In genomic region chr6:35542656-35543400, GRCm38 (mm10) we compare ENCODE assay signal across 24 mouse cellular contexts. TPM values are rescaled to one million over a fixed set of nuclear protein-coding genes. Genes with fewer than 3 reads are reported as not detected.
A peak's percentile ranks its signal among the peaks of the same experiment; 100 is the strongest.
DNase-seq lines count a peak whose midpoint lies in the region; ATAC-seq lines count a peak whose summit lies in the region.
"Had no signal": no experiment of that assay in that cellular context is flagged by ENCODE, and none has a peak within 500 bp of the region (broad histone marks: within the 10 kb centered on the region; RNA-seq: fewer than 3 reads in every experiment).

No protein-coding gene starts in this region.

- peaks cover 4% of the 10 kb centered on the region; the same call in 1 of the 2 replicates for H3K9me3 ChIP-seq in neural tube, embryonic 15.5 days (replicated peaks)
- H3K9me3 ChIP-seq: forebrain, embryonic 15.5 days; heart, embryonic 10.5 days had no signal

- H3K27me3 ChIP-seq in neural tube, embryonic 15.5 days (replicated peaks), result no peaks in the 10 kb centered on the region
- H3K27me3 ChIP-seq: forebrain, embryonic 15.5 days; heart, embryonic 13.5 days had no signal

- no peak overlapping the region for H3K4me2 ChIP-seq in neural tube, embryonic 15.5 days
- H3K4me2 ChIP-seq: forebrain, embryonic 15.5 days; heart, embryonic 13.5 days; hindbrain, embryonic 14.5 days had no signal

- no peak overlapping the region for H3K9ac ChIP-seq in neural tube, embryonic 15.5 days (replicated peaks)
- H3K9ac ChIP-seq: forebrain, embryonic 15.5 days; heart, embryonic 13.5 days; hindbrain, embryonic 14.5 days had no signal

- 0 out of 2 replicates have a peak, but pooled peaks have one; percentile 13 for ATAC-seq in granulocyte monocyte progenitor cell, adult 5-6 weeks (replicated peaks; ENCODE audit: poor library complexity, severe bottlenecking)
- no peak for ATAC-seq in neural tube, embryonic 15.5 days (ENCODE audit: low FRiP score)
- no peak for ATAC-seq in monocyte, adult 5-6 weeks (replicated peaks; ENCODE audit: insufficient number of reproducible peaks, low FRiP score, low TSS enrichment, poor library complexity, severe bottlenecking)
- ATAC-seq: activated CD4-positive, CD25-positive, alpha-beta regulatory T cell, adult 4 months; forebrain, embryonic 15.5 days; hindbrain, postnatal 0 days; inflammation-experienced regulatory T-cells, adult 6 months; intestine, embryonic 16.5 days had no signal

- no peak overlapping the region for H3K27ac ChIP-seq in neural tube, embryonic 15.5 days (replicated peaks)
- H3K27ac ChIP-seq: forebrain, embryonic 15.5 days; heart, adult 2 months; heart, embryonic 10.5 days; heart, embryonic 13.5 days; hindbrain, embryonic 14.5 days; hindbrain, postnatal 0 days had no signal

- H3K4me1 ChIP-seq in neural tube, embryonic 15.5 days, result peaks cover 10% of the 10 kb centered on the region
- H3K4me1 ChIP-seq: heart, embryonic 10.5 days had no signal

- DNase-seq in 3134 (ENCODE audit: extremely low read depth, insufficient read length, low spot score) (peak; percentile 7), adipocyte (ENCODE audit: low spot score) (peak; percentile 21)
- DNase-seq in Muller cell, postnatal 12 days (ENCODE audit: inconsistent ontology term), result peak; percentile 83
- no peak for DNase-seq in urinary bladder, adult 2 months (ENCODE audit: low spot score)
- no peak for DNase-seq in thymus, postnatal 0 days (ENCODE audit: low spot score)
- DNase-seq: adrenal gland, postnatal 14 days; cerebellum, adult 11-12 months; cerebellum, adult 9-10 months; cerebellum, postnatal 14 days; gastrocnemius, postnatal 25 days; heart, adult 2 months; heart, postnatal 14 days; heart, postnatal 4 days had no signal

- no peak overlapping the region for H3K4me3 ChIP-seq in neural tube, embryonic 15.5 days (replicated peaks)
- H3K4me3 ChIP-seq: forebrain, embryonic 15.5 days; heart, adult 2 months; heart, embryonic 10.5 days; heart, embryonic 13.5 days had no signal

- no peaks in the 10 kb centered on the region for H3K36me3 ChIP-seq in neural tube, embryonic 15.5 days
- H3K36me3 ChIP-seq: forebrain, embryonic 15.5 days; heart, embryonic 10.5 days; heart, embryonic 13.5 days had no signal

- 84% methylated on average over 8 of the region's 8 CpGs for WGBS in neural tube, embryonic 15.5 days

RNA-seq across cellular contexts. Expression of gene Mtpn, which starts 3.1 kb away (rescaled TPM):
- total RNA-seq in granulocyte monocyte progenitor cell, adult 5-6 weeks (2014; fragmentation: Nextera tagmentation), result 130 and 134 TPM in 2 replicates
- 123 and 138 TPM in 2 replicates for total RNA-seq in granulocyte monocyte progenitor cell, adult 5-6 weeks (2017)
- 67.1 and 79.6 TPM in 2 replicates for polyA plus RNA-seq in urinary bladder, adult 2 months (2012; rRNA removed)
- polyA plus RNA-seq in neural tube, embryonic 15.5 days (2015; fragmentation: Nextera tagmentation; extraction: Ambion mirVana), result 187 and 195 TPM in 2 replicates
- total RNA-seq in monocyte, adult 5-6 weeks (2017), result 188 to 223 TPM (median 212 TPM) in 3 replicates
- polyA plus RNA-seq in thymus, postnatal 0 days (2015; fragmentation: Nextera tagmentation; extraction: Ambion mirVana), result 93.6 and 117 TPM in 2 replicates

Comparison
In these comparisons a context has a peak if more than half of its experiments do, and no peak if none do; other contexts are left out.
1. DNase-seq: peak in 3134 (single experiment), Muller cell, postnatal 12 days (single experiment) and adipocyte (single experiment); none in urinary bladder, adult 2 months (single experiment) and thymus, postnatal 0 days (single experiment).